Mouse (Mus musculus) midbrain, embryonic 16.5 days (tissue): ENCODE measurements at regions not wholly inside any gene's neighbourhood (a gene's known extent, or its start where the extent isn't known, plus 50 kb on each side); places are given as distances from the start of the nearest gene placed in this dataset.

ENCODE experiments used
- ATAC-seq: fragments of 200-750 bp; cut with Nextera tagmentation; 2 replicates; pipeline ENCODE4 v1.8.0; 2017; ENCODE audit warnings: moderate TSS enrichment
- H3K27ac ChIP-seq: fragments of 300-500 bp; sonication (generic); 2 replicates; pipeline ENCODE4 v1.5.1; 2014; ENCODE audit warnings: mild to moderate bottlenecking, low read length, mixed read lengths
- H3K27me3 ChIP-seq: fragments of 300-500 bp; sonication (generic); 2 replicates; pipeline ENCODE4 v1.6.1; 2014; ENCODE audit warnings: low read depth, low read length, mixed read lengths; ENCODE audit not compliant: control insufficient read depth, insufficient read depth
- H3K36me3 ChIP-seq: fragments of 300-500 bp; sonication (generic); 2 replicates; pipeline ENCODE4 v1.6.1; 2014; ENCODE audit warnings: mild to moderate bottlenecking, low read length, moderate library complexity, mixed read lengths; ENCODE audit not compliant: control insufficient read depth, insufficient read depth
- H3K4me1 ChIP-seq: fragments of 300-500 bp; sonication (generic); 2 replicates; pipeline ENCODE4 v1.6.1; 2014; ENCODE audit warnings: mild to moderate bottlenecking, low read length, mixed read lengths; ENCODE audit not compliant: control insufficient read depth, insufficient read depth
- H3K4me2 ChIP-seq: fragments of 300-500 bp; sonication (generic); 2 replicates; pipeline ENCODE4 v1.6.1; 2014; ENCODE audit warnings: mild to moderate bottlenecking, low read length, mixed read lengths
- H3K4me3 ChIP-seq: fragments of 300-500 bp; sonication (generic); 2 replicates; pipeline ENCODE4 v1.5.1; 2014; ENCODE audit warnings: low read depth, mild to moderate bottlenecking, low read length, moderate library complexity, mixed read lengths
- H3K9ac ChIP-seq: fragments of 300-500 bp; sonication (generic); 2 replicates; pipeline ENCODE4 v1.6.1; 2014; ENCODE audit warnings: low read depth, low read length, mixed read lengths
- H3K9me3 ChIP-seq: fragments of 300-500 bp; sonication (generic); replicated peaks from 2 replicates; pipeline ENCODE4 v1.6.1; 2014; ENCODE audit warnings: mild to moderate bottlenecking, low read length, mixed read lengths; ENCODE audit not compliant: control insufficient read depth, poor library complexity, severe bottlenecking
- WGBS: fragments of 180-500 bp; shearing (Covaris S2); extraction: QIAGEN DNeasy Blood & Tissue Kit; methylation state at CpG from one replicate; pipeline ENCODE4 v1.1.7; 2014; 5-methylcytosine and 5-hydroxymethylcytosine counted together

GRCm38 (mm10) chr5:119944371-119944770 lies 111.9 kb downstream of the Tbx5 start:
- Histone ChIP-seq H3K27me3 (no peaks in the 10 kb centered on the region; the same call in 1 of the 2 replicates), H3K4me3 (no peak overlapping the region), H3K27ac (no peak overlapping the region), H3K4me1 (no peaks in the 10 kb centered on the region), H3K36me3 (no peaks in the 10 kb centered on the region), H3K9me3 (no peaks in the 10 kb centered on the region), H3K9ac (no peak overlapping the region), H3K4me2 (no peak overlapping the region)
- no peak for ATAC-seq
- WGBS = 79% methylated on average over 10 of the region's 10 CpGs

GRCm38 (mm10) chr5:119948399-119948798 lies 115.9 kb downstream of the Tbx5 start:
- Histone ChIP-seq H3K9me3 (no peaks in the 10 kb centered on the region), H3K36me3 (no peaks in the 10 kb centered on the region), H3K27ac (no peak overlapping the region), H3K4me2 (no peak overlapping the region), H3K4me3 (no peak overlapping the region), H3K4me1 (no peaks in the 10 kb centered on the region), H3K27me3 (no peaks in the 10 kb centered on the region; the same call in 1 of the 2 replicates), H3K9ac (no peak overlapping the region)
- WGBS = 77% methylated on average over 4 of the region's 4 CpGs
- ATAC-seq = no peak; the same call in 1 of the 2 replicates

GRCm38 (mm10) chr5:119952085-119952484 lies 119.6 kb downstream of the Tbx5 start:
- Histone ChIP-seq H3K4me1 (no peaks in the 10 kb centered on the region), H3K4me2 (no peak overlapping the region), H3K9ac (no peak overlapping the region), H3K4me3 (no peak overlapping the region), H3K27me3 (no peaks in the 10 kb centered on the region), H3K9me3 (no peaks in the 10 kb centered on the region), H3K36me3 (no peaks in the 10 kb centered on the region), H3K27ac (no peak overlapping the region)
- no peak for ATAC-seq
- WGBS = 79% methylated on average over 2 of the region's 2 CpGs

DNA sequence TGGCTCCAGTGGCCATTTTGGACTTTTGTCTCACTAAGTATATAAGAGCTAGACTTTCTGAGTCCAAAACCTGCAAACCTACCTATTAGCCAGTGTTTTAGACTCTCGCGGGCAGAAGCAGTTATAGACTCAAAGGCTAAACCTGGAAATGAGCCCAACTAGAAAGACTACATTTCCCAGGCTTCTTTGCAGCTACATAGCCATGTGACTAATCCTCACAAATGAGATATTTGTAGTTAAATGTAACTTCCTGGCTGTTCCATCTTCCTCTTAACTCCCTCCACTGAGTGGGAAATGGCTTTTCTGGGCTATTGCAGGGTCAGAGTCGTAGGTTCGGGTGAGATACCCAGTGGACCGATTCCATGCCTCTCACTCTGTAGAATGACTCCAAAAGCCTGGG lies 120.7 kb downstream of the Tbx5 start:
- H3K36me3 ChIP-seq = no peaks in the 10 kb centered on the region
- H3K27ac ChIP-seq = no peak overlapping the region
- no peaks in the 10 kb centered on the region for H3K4me1 ChIP-seq
- 91% methylated on average over 5 of the region's 5 CpGs for WGBS
- H3K4me2 ChIP-seq = no peak overlapping the region
- H3K4me3 ChIP-seq = no peak overlapping the region
- peak; percentile 36; the same call in 1 of the 2 replicates for ATAC-seq
- no peaks in the 10 kb centered on the region for H3K27me3 ChIP-seq
- no peaks in the 10 kb centered on the region for H3K9me3 ChIP-seq
- no peak overlapping the region for H3K9ac ChIP-seq

- H3K27ac ChIP-seq = no peak overlapping the region
- WGBS = 56% methylated on average over 14 of the region's 14 CpGs
- no peak for ATAC-seq
These were observed 121.5 kb downstream of the Tbx5 start for GRCm38 (mm10) chr5:119953811-119954566.

DNA sequence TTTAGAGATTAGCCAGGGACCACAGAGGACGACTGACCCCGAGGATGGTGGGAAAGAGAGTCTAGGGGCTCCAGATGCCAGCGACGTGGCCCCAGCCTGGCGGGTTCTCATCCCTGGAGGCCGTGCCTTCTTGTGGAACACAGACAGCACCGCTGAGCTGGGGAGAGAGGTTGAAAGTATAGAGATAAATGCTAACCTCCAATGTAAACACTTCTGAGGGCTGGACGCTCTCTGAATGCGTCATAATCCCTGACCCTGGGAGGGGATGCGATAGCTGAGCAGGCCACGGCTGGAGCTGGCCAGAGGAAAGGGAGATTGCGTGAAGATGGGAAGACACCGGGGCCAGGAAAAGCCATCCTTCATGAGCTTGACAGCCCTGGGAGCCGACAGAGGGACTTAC lies 126.5 kb downstream of the Tbx5 start:
- Histone ChIP-seq H3K36me3 (no peaks in the 10 kb centered on the region), H3K4me1 (no peaks in the 10 kb centered on the region), H3K4me2 (no peak overlapping the region), H3K9me3 (no peaks in the 10 kb centered on the region), H3K27me3 (no peaks in the 10 kb centered on the region; the same call in 1 of the 2 replicates), H3K9ac (no peak overlapping the region), H3K27ac (no peak overlapping the region), H3K4me3 (no peak overlapping the region)
- ATAC-seq = no peak
- 26% methylated on average over 14 of the region's 14 CpGs for WGBS

More at GRCm38 (mm10) chr5:119953811-119954566, 121.5 kb downstream of the Tbx5 start:
- H3K27me3 ChIP-seq = no peaks in the 10 kb centered on the region
- no peak overlapping the region for H3K4me2 ChIP-seq
- no peaks in the 10 kb centered on the region for H3K9me3 ChIP-seq
- no peaks in the 10 kb centered on the region for H3K4me1 ChIP-seq
- H3K36me3 ChIP-seq = no peaks in the 10 kb centered on the region
- no peak overlapping the region for H3K4me3 ChIP-seq
- no peak overlapping the region for H3K9ac ChIP-seq

GRCm38 (mm10) chr5:119964751-119965150 lies 132.3 kb downstream of the Tbx5 start:
- H3K4me1 ChIP-seq = no peaks in the 10 kb centered on the region
- no peak overlapping the region for H3K9ac ChIP-seq
- H3K27me3 ChIP-seq = no peaks in the 10 kb centered on the region; the same call in 1 of the 2 replicates
- ATAC-seq = no peak
- no peaks in the 10 kb centered on the region for H3K36me3 ChIP-seq
- no peak overlapping the region for H3K4me3 ChIP-seq
- H3K4me2 ChIP-seq = no peak overlapping the region
- H3K27ac ChIP-seq = no peak overlapping the region
- no peaks in the 10 kb centered on the region for H3K9me3 ChIP-seq
- 63% methylated on average over 3 of the region's 3 CpGs for WGBS

DNA sequence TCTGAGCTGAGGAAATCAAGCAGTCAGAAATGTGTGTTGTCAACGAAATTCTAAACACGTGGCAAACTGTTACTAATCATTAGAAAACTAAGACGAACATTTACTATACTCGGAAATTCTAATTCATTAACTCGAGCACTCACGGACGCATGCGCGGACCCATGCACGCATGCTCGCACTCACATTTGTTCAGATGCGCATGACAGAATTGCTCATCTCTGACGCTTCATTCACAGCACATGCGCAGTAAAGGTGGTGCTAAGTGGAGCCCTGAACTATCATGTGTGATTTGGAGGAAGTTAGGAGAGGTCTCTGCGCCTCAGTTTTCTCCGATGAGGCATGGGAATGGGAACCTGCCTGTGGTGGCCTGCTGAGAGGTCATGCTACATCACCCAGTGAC lies 138.8 kb downstream of the Tbx5 start:
- Histone ChIP-seq H3K27me3 (no peaks in the 10 kb centered on the region), H3K4me2 (no peak overlapping the region), H3K4me1 (peaks cover 7% of the 10 kb centered on the region; the same call in 1 of the 2 replicates), H3K36me3 (no peaks in the 10 kb centered on the region), H3K27ac (no peak overlapping the region), H3K4me3 (no peak overlapping the region), H3K9ac (no peak overlapping the region), H3K9me3 (no peaks in the 10 kb centered on the region)
- no peak for ATAC-seq
- 73% methylated on average over 16 of the region's 16 CpGs for WGBS

GRCm38 (mm10) chr5:119972802-119973437 lies 140.5 kb downstream of the Tbx5 start:
- no peaks in the 10 kb centered on the region for H3K9me3 ChIP-seq
- H3K36me3 ChIP-seq = no peaks in the 10 kb centered on the region
- H3K4me1 ChIP-seq = peaks cover 7% of the 10 kb centered on the region; the same call in 1 of the 2 replicates
- H3K9ac ChIP-seq = 0 out of 2 replicates have a peak overlapping the region, but pooled peaks have one; percentile 20
- H3K27me3 ChIP-seq = no peaks in the 10 kb centered on the region
- H3K4me3 ChIP-seq = peak overlapping the region; percentile 15
- H3K27ac ChIP-seq = no peak overlapping the region; the same call in 1 of the 2 replicates
- 48% methylated on average over 24 of the region's 24 CpGs for WGBS
- ATAC-seq = peak; percentile 67
- H3K4me2 ChIP-seq = peak overlapping the region; percentile 44
